Mouse (Mus musculus) embryonic facial prominence, embryonic 10.5 days (tissue): ENCODE measurements around the gene Olfr478. TPM values are rescaled to one million over a fixed set of nuclear protein-coding genes. Genes with fewer than 3 reads are reported as not detected.
"Not testable (repeated sequence)": the region's sequence is repeated elsewhere in the genome, so short reads cannot be mapped to it uniquely, and the experiment has no call there.

Experiments used
- DNase-seq: peaks from one replicate; pipeline ENCODE4 v3.0.0-alpha.2; 2017; ENCODE audit warnings: low spot score
- H3K27ac ChIP-seq: fragments of 300-500 bp; sonication (generic); replicated peaks from 2 replicates; pipeline ENCODE4 v1.5.1; 2016; ENCODE audit warnings: mild to moderate bottlenecking
- H3K27me3 ChIP-seq: fragments of 300-500 bp; sonication (generic); replicated peaks from 2 replicates; pipeline ENCODE4 v1.6.1; 2016; ENCODE audit warnings: low read depth, mild to moderate bottlenecking; ENCODE audit not compliant: poor library complexity, severe bottlenecking
- H3K36me3 ChIP-seq: fragments of 300-500 bp; sonication (generic); replicated peaks from 2 replicates; pipeline ENCODE4 v1.6.1; 2016; ENCODE audit warnings: mild to moderate bottlenecking, moderate library complexity
- H3K4me1 ChIP-seq: fragments of 300-500 bp; sonication (generic); 2 replicates; pipeline ENCODE4 v1.6.1; 2016
- H3K4me3 ChIP-seq: fragments of 300-500 bp; sonication (generic); 2 replicates; pipeline ENCODE4 v1.5.1; 2016; ENCODE audit warnings: mild to moderate bottlenecking, moderate library complexity
- H3K9me3 ChIP-seq: fragments of 300-500 bp; sonication (generic); 2 replicates; pipeline ENCODE4 v1.6.1; 2016; ENCODE audit warnings: mild to moderate bottlenecking
- WGBS: fragments of 180-500 bp; shearing (Covaris S2); methylation state at CpG from one replicate; pipeline ENCODE4 v1.1.7; 2016; 5-methylcytosine and 5-hydroxymethylcytosine counted together
- polyA plus RNA-seq: library from polyadenylated mRNA; unstranded; fragments of >200 nt; fragmentation: Nextera tagmentation; extraction: Ambion mirVana; gene quantifications from 2 replicates; pipeline ENCODE4 v1.2.1, GENCODE M21; 2016

Gene Olfr478
- not detected in 2 replicates for polyA plus RNA-seq

- Histone ChIP-seq H3K4me3 (no peak within 1 kb of the TSS), H3K27ac (no peak within 1 kb of the TSS), H3K36me3 (no peaks in the 10 kb centered on the region), H3K4me1 (no peaks in the 10 kb centered on the region), H3K27me3 (no peaks in the 10 kb centered on the region), H3K9me3 (no peaks in the 10 kb centered on the region)
- WGBS, result 81% methylated on average over 3 of the region's 3 CpGs
- DNase-seq, result no peak
These were observed at the start of gene Olfr478 for GRCm38 (mm10) chr7:108033889-108034288. Gene Olfr478 (minus strand): TSS chr7:108033989.

DNA sequence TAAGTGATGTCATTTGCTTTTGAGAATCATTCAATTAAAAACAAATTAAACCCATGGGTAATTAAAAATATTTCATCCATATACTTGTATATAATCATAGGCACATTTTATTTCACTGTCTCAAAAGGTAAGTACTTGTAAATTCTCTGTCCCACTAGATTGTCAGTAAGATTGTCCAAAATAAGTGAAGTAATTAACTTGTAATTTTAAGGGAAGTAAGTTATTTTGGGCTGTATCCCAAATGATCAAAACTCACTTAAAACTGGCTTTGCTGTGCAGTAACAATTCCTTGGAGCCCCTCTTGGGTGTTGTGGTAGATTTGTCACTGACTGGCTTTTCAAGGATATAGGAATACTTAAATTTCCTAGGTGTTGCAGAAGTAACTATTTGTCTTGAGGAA, 45.8 kb upstream of the Olfr478 start, which contains the start of gene Olfr481:
Gene Olfr481 (plus strand): TSS at position 301 of the 400 bp plus-strand sequence.
- no peak within 1 kb of the TSS for H3K27ac ChIP-seq
- H3K27me3 ChIP-seq, result no peaks in the 10 kb centered on the region
- H3K36me3 ChIP-seq, result no peaks in the 10 kb centered on the region
- H3K9me3 ChIP-seq, result no peaks in the 10 kb centered on the region
- DNase-seq, result no peak
- no peaks in the 10 kb centered on the region for H3K4me1 ChIP-seq
- H3K4me3 ChIP-seq, result no peak within 1 kb of the TSS

DNA sequence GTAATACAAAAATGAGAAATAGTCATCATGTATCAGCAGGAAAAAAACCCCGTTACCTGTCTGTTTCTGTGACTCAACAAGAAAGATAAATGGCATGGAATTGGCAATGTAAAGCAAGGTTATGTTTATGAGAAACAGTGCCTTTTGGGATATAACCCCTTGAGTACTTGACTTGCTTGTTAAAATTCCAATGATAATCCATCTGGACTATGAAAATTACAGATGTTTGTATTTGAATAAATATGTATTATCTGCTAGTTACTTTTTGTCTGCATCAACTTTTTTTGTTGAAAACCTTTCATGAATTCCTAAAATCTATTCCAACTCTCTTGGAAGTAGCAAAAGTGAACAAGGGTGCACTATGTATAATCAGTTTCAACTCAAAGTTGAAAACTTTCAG, 33.5 kb upstream of the Olfr478 start, which contains the start of gene Olfr480:
Gene Olfr480 (minus strand): TSS at position 101 of the 400 bp plus-strand sequence.
- Histone ChIP-seq H3K27ac (no peak within 1 kb of the TSS), H3K36me3 (no peaks in the 10 kb centered on the region), H3K9me3 (no peaks in the 10 kb centered on the region), H3K4me3 (no peak within 1 kb of the TSS), H3K4me1 (no peaks in the 10 kb centered on the region), H3K27me3 (no peaks in the 10 kb centered on the region)
- WGBS, result 91% methylated on average over 1 of the region's 1 CpGs
- no peak for DNase-seq

GRCm38 (mm10) chr7:108050393-108050792, 16.6 kb upstream of the Olfr478 start, which contains the start of gene Olfr479:
Gene Olfr479 (plus strand): TSS chr7:108050693.
- WGBS, result 87% methylated on average over 2 of the region's 2 CpGs
- no peak within 1 kb of the TSS for H3K27ac ChIP-seq
- H3K4me3 ChIP-seq, result no peak within 1 kb of the TSS
- H3K4me1 ChIP-seq, result no peaks in the 10 kb centered on the region
- no peaks in the 10 kb centered on the region for H3K9me3 ChIP-seq
- no peak for DNase-seq
- H3K36me3 ChIP-seq, result no peaks in the 10 kb centered on the region
- H3K27me3 ChIP-seq, result no peaks in the 10 kb centered on the region

GRCm38 (mm10) chr7:108014256-108014655, 19.5 kb downstream of the Olfr478 start:
- not testable (repeated sequence) for H3K4me1 ChIP-seq, H3K36me3 ChIP-seq, H3K27me3 ChIP-seq, H3K9me3 ChIP-seq, DNase-seq, H3K27ac ChIP-seq, H3K4me3 ChIP-seq

GRCm38 (mm10) chr7:107986393-107986792, 47.4 kb downstream of the Olfr478 start, which contains the start of gene Olfr477:
Gene Olfr477 (plus strand): TSS chr7:107986693.
- H3K27ac ChIP-seq, result no peak within 1 kb of the TSS
- H3K4me1 ChIP-seq, result no peaks in the 10 kb centered on the region
- no peaks in the 10 kb centered on the region for H3K36me3 ChIP-seq
- 83% methylated on average over 2 of the region's 2 CpGs for WGBS
- DNase-seq, result no peak
- H3K27me3 ChIP-seq, result no peaks in the 10 kb centered on the region
- H3K4me3 ChIP-seq, result no peak within 1 kb of the TSS
- H3K9me3 ChIP-seq, result no peaks in the 10 kb centered on the region

Other genes starting within 250 kb of the Olfr478 start
- gene Ovch2, start 232.8 kb downstream of the Olfr478 start, polyA plus RNA-seq, result not detected in 2 replicates
- not detected in 2 replicates for gene Olfr467, start 221.7 kb downstream of the Olfr478 start, polyA plus RNA-seq
- gene Olfr469, start 208.4 kb downstream of the Olfr478 start, polyA plus RNA-seq, result not detected in 2 replicates
- not detected in 2 replicates for gene Olfr470, start 186.5 kb downstream of the Olfr478 start, polyA plus RNA-seq
- not detected in 2 replicates for gene Olfr472, start 136.1 kb downstream of the Olfr478 start, polyA plus RNA-seq
- not detected in 2 replicates for gene Olfr473, start 103.5 kb downstream of the Olfr478 start, polyA plus RNA-seq
- not detected in 2 replicates for gene Olfr474, start 79.3 kb downstream of the Olfr478 start, polyA plus RNA-seq
- gene Olfr476, start 69.2 kb downstream of the Olfr478 start, polyA plus RNA-seq, result not detected in 2 replicates
- not detected in 2 replicates for gene Olfr477, start 47.3 kb downstream of the Olfr478 start, polyA plus RNA-seq
- gene Olfr479, start 16.7 kb upstream of the Olfr478 start, polyA plus RNA-seq, result not detected in 2 replicates
- not detected in 2 replicates for gene Olfr480, start 33.4 kb upstream of the Olfr478 start, polyA plus RNA-seq
- gene Olfr481, start 45.9 kb upstream of the Olfr478 start, polyA plus RNA-seq, result not detected in 2 replicates
- gene Olfr482, start 63.6 kb upstream of the Olfr478 start, polyA plus RNA-seq, result 0.06 TPM in 1 of 2 replicates, not detected in the other
- not detected in 2 replicates for gene Olfr483, start 66.9 kb upstream of the Olfr478 start, polyA plus RNA-seq
- not detected in 2 replicates for gene Olfr484, start 93.5 kb upstream of the Olfr478 start, polyA plus RNA-seq
- not detected in 2 replicates for gene Olfr485, start 125.9 kb upstream of the Olfr478 start, polyA plus RNA-seq
- gene Olfr486, start 138.8 kb upstream of the Olfr478 start, polyA plus RNA-seq, result not detected in 2 replicates
- not detected in 2 replicates for gene Olfr487, start 180.6 kb upstream of the Olfr478 start, polyA plus RNA-seq
- not detected in 2 replicates for gene Olfr488, start 224.4 kb upstream of the Olfr478 start, polyA plus RNA-seq